Mouse (Mus musculus): ENCODE results near the gene Bend7. TPM values are rescaled to one million over a fixed set of nuclear protein-coding genes. Genes with fewer than 3 reads are reported as not detected.

The Bend7 gene
- total RNA-seq, 2 experiments from 2014 or later = 2.3 to 2.4 TPM

GRCm38 (mm10) chr2:4781641-4782040 lies 64.0 kb downstream of the Bend7 start:
- DNase-seq (ENCODE audit: extremely low spot score in 1 of 2, low spot score in 1 of 2) = no peak

- no peak for DNase-seq (ENCODE audit: extremely low spot score in 1 of 2, low spot score in 1 of 2)
Observed at GRCm38 (mm10) chr2:4782401-4782800, 64.8 kb downstream of the Bend7 start.

GRCm38 (mm10) chr2:4782809-4783641 lies 65.4 kb downstream of the Bend7 start:
- DNase-seq (ENCODE audit: extremely low spot score in 1 of 2, low spot score in 1 of 2) = no peak

GRCm38 (mm10) chr2:4784012-4784411 lies 66.4 kb downstream of the Bend7 start:
- no peak for DNase-seq (ENCODE audit: extremely low spot score in 1 of 2, low spot score in 1 of 2)

GRCm38 (mm10) chr2:4785016-4785415 lies 67.4 kb downstream of the Bend7 start:
- DNase-seq (ENCODE audit: extremely low spot score in 1 of 2, low spot score in 1 of 2) = no peak

- no peak for DNase-seq (ENCODE audit: extremely low spot score in 1 of 2, low spot score in 1 of 2)
Observed at GRCm38 (mm10) chr2:4787223-4787622, 69.6 kb downstream of the Bend7 start.

- no peak for DNase-seq (ENCODE audit: extremely low spot score in 1 of 2, low spot score in 1 of 2)
Observed at GRCm38 (mm10) chr2:4791646-4792045, 74.0 kb downstream of the Bend7 start.

- no peak for DNase-seq (ENCODE audit: extremely low spot score in 1 of 2, low spot score in 1 of 2)
Observed at GRCm38 (mm10) chr2:4792554-4792953, 74.9 kb downstream of the Bend7 start.

GRCm38 (mm10) chr2:4802395-4803176 lies 85.0 kb downstream of the Bend7 start:
- no peak for DNase-seq (ENCODE audit: extremely low spot score in 1 of 2, low spot score in 1 of 2)

- DNase-seq (ENCODE audit: extremely low spot score in 1 of 2, low spot score in 1 of 2) = no peak
Observed at GRCm38 (mm10) chr2:4816308-4816707, 98.7 kb downstream of the Bend7 start.

- DNase-seq (ENCODE audit: extremely low spot score in 1 of 2, low spot score in 1 of 2) = no peak
Observed at GRCm38 (mm10) chr2:4817678-4818077, 100.0 kb downstream of the Bend7 start.

- DNase-seq (ENCODE audit: extremely low spot score in 1 of 2, low spot score in 1 of 2) = no peak
Observed at GRCm38 (mm10) chr2:4820230-4820629, 102.6 kb downstream of the Bend7 start.

- DNase-seq (ENCODE audit: extremely low spot score in 1 of 2, low spot score in 1 of 2) = no peak
Observed at GRCm38 (mm10) chr2:4824067-4824466, 106.4 kb downstream of the Bend7 start.

GRCm38 (mm10) chr2:4828032-4828431 lies 110.4 kb downstream of the Bend7 start:
- no peak for DNase-seq (ENCODE audit: extremely low spot score in 1 of 2, low spot score in 1 of 2)

- no peak for DNase-seq (ENCODE audit: extremely low spot score in 1 of 2, low spot score in 1 of 2)
Observed at GRCm38 (mm10) chr2:4828446-4828997, 110.9 kb downstream of the Bend7 start.

GRCm38 (mm10) chr2:4829007-4829406 lies 111.4 kb downstream of the Bend7 start:
- no peak for DNase-seq (ENCODE audit: extremely low spot score in 1 of 2, low spot score in 1 of 2)

- no peak for DNase-seq (ENCODE audit: extremely low spot score in 1 of 2, low spot score in 1 of 2)
Observed at GRCm38 (mm10) chr2:4829489-4830065, 111.9 kb downstream of the Bend7 start.

GRCm38 (mm10) chr2:4831493-4831892 lies 113.9 kb downstream of the Bend7 start:
- DNase-seq (ENCODE audit: extremely low spot score in 1 of 2, low spot score in 1 of 2) = no peak

GRCm38 (mm10) chr2:4832166-4832565 lies 114.5 kb downstream of the Bend7 start:
- DNase-seq (ENCODE audit: extremely low spot score in 1 of 2, low spot score in 1 of 2) = no peak

- no peak for DNase-seq (ENCODE audit: extremely low spot score in 1 of 2, low spot score in 1 of 2)
Observed at GRCm38 (mm10) chr2:4849449-4849848, 131.8 kb downstream of the Bend7 start.

All from layer of hippocampus, postnatal 25 days (tissue).